In the genomic region with DNA sequence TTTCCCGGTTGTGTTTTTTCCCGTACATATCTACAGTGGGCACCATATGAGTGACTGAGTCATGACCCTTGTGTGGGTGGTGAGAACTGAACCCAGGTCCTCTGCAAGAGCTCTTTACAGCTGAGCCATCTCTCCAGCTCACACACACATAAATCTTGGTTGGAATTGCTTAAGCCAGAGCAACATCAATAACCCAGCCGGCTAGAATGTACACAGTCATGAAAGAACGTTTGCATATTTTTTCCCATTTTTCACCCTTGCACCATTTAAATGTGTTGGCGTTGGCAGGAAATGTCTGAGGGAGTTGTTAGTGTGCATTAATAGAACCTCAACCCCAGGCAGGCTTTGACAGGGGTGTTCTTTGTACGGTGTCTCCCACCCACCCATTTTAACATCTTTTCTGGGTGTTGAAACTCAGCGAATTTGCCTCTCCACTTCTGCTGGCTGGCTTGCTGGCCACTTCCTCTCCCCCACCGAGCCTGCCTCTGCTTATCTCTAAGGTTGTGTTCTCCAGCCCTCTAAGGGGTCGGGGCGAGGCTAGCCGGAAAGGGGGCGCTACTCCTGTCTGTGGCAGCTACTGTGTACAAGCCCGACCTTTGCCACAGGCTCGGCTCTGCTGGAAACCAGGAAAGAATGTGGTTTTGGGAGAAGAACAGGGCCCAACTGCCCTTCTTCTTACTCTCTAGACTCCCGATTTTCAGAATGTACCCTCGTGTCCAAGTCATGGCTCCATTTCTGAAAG, we compare ENCODE assay signal across 18 mouse cellular contexts. TPM values are rescaled to one million over a fixed set of nuclear protein-coding genes. Genes with fewer than 3 reads are reported as not detected.
DNase-seq lines count a peak whose midpoint lies in the region; ATAC-seq and TF ChIP-seq lines count a peak whose summit lies in the region.
"Had no signal": no experiment of that assay in that cellular context is flagged by ENCODE, and none has a peak within 500 bp of the region (broad histone marks: within the 10 kb centered on the region; RNA-seq: fewer than 3 reads in every experiment).

No protein-coding gene starts in this region.

- no peak for ATAC-seq in liver, embryonic 11.5 days (replicated peaks; ENCODE audit: low FRiP score)
- no peak for ATAC-seq in liver, embryonic 12.5 days
- 0 out of 2 replicates have a peak, but pooled peaks have one; percentile 9 for ATAC-seq in stomach, postnatal 0 days (ENCODE audit: low FRiP score, low TSS enrichment)
- ATAC-seq: activated CD4-positive, CD25-positive, alpha-beta regulatory T cell, adult 4 months; midbrain, embryonic 16.5 days had no signal

- no peak overlapping the region for H3K9ac ChIP-seq in liver, embryonic 11.5 days (ENCODE audit: low read depth, low read length)
- H3K9ac ChIP-seq in liver, embryonic 12.5 days = no peak overlapping the region
- H3K9ac ChIP-seq in stomach, postnatal 0 days (ENCODE audit: low read length) = no peak overlapping the region
- H3K9ac ChIP-seq: hindbrain, embryonic 15.5 days; limb, embryonic 13.5 days had no signal

- no peaks in the 10 kb centered on the region for H3K36me3 ChIP-seq in liver, embryonic 11.5 days (ENCODE audit: control insufficient read depth, insufficient read depth, low read length)
- no peaks in the 10 kb centered on the region for H3K36me3 ChIP-seq in liver, embryonic 12.5 days
- H3K36me3 ChIP-seq in stomach, postnatal 0 days (ENCODE audit: control insufficient read depth, insufficient read depth, low read length) = no peaks in the 10 kb centered on the region
- H3K36me3 ChIP-seq: hindbrain, embryonic 15.5 days; limb, embryonic 13.5 days had no signal

- peaks cover 38% of the 10 kb centered on the region for H3K27me3 ChIP-seq in liver, embryonic 11.5 days (replicated peaks; ENCODE audit: control insufficient read depth, insufficient read depth, low read length)
- peaks cover 46% of the 10 kb centered on the region for H3K27me3 ChIP-seq in liver, embryonic 12.5 days (replicated peaks)
- H3K27me3 ChIP-seq in stomach, postnatal 0 days (ENCODE audit: control insufficient read depth, insufficient read depth, low read length) = no peaks in the 10 kb centered on the region; the same call in 1 of the 2 replicates

- H3K27ac ChIP-seq in liver, embryonic 11.5 days (ENCODE audit: low read depth, low read length) = no peak overlapping the region
- H3K27ac ChIP-seq in liver, embryonic 12.5 days = no peak overlapping the region
- H3K27ac ChIP-seq in stomach, postnatal 0 days (replicated peaks) = peak overlapping the region; percentile 50; the same call in 1 of the 2 replicates
- H3K27ac ChIP-seq: hindbrain, embryonic 15.5 days; kidney, postnatal 0 days; limb, embryonic 13.5 days had no signal

- no peaks in the 10 kb centered on the region for H3K9me3 ChIP-seq in liver, embryonic 11.5 days (ENCODE audit: control insufficient read depth, low read length)
- no peaks in the 10 kb centered on the region for H3K9me3 ChIP-seq in liver, embryonic 12.5 days (replicated peaks)
- no peaks in the 10 kb centered on the region for H3K9me3 ChIP-seq in stomach, postnatal 0 days (ENCODE audit: control insufficient read depth, low read length)
- H3K9me3 ChIP-seq: hindbrain, embryonic 15.5 days; limb, embryonic 13.5 days had no signal

- H3K4me1 ChIP-seq in liver, embryonic 11.5 days (replicated peaks; ENCODE audit: control insufficient read depth, insufficient read depth, low read length) = peaks cover 14% of the 10 kb centered on the region
- peaks cover 20% of the 10 kb centered on the region for H3K4me1 ChIP-seq in liver, embryonic 12.5 days
- no peaks in the 10 kb centered on the region for H3K4me1 ChIP-seq in stomach, postnatal 0 days (replicated peaks; ENCODE audit: control insufficient read depth, insufficient read depth)
- H3K4me1 ChIP-seq: hindbrain, embryonic 15.5 days had no signal

- TF ChIP-seq EP300 in stomach, postnatal 0 days (optimal IDR thresholded peaks at IDR 0.05) = no peak

- WGBS in liver, embryonic 11.5 days = 19% methylated on average over 16 of the region's 16 CpGs
- 10% methylated on average over 16 of the region's 16 CpGs for WGBS in liver, embryonic 12.5 days (ENCODE audit: insufficient replicate concordance)
- WGBS in stomach, postnatal 0 days = 15% methylated on average over 16 of the region's 16 CpGs

- TF ChIP-seq CTCF in stomach, postnatal 0 days (IDR thresholded peaks at IDR 0.05; ENCODE audit: low read depth) = no peak

- intact Hi-C loops in left cerebral cortex, postnatal 25 days (cut with DNase I) = loop anchor here (2.0 kb wide), 1 partner anchor 351 kb away; no protein-coding TSS in a partner anchor

- peak overlapping the region; percentile 46 for H3K4me2 ChIP-seq in liver, embryonic 11.5 days
- H3K4me2 ChIP-seq in liver, embryonic 12.5 days = peak overlapping the region; percentile 34
- H3K4me2 ChIP-seq in stomach, postnatal 0 days (replicated peaks; ENCODE audit: low read depth) = 0 out of 2 replicates have a peak overlapping the region, but pooled peaks have one; percentile 9
- H3K4me2 ChIP-seq: hindbrain, embryonic 15.5 days; limb, embryonic 13.5 days had no signal

- DNase-seq in liver, embryonic 11.5 days (ENCODE audit: low spot score) = no peak
- no peak for DNase-seq in liver
- peak; percentile 67 for DNase-seq in adipocyte (ENCODE audit: low spot score)
- DNase-seq in stomach, postnatal 0 days (ENCODE audit: low spot score) = no peak
- no peak for DNase-seq in lung, postnatal 14 days
- no peak for DNase-seq in left cerebral cortex, postnatal 25 days (ENCODE audit: low spot score in 2 of 2)
- no peak for DNase-seq in retina, embryonic 14.5 days (ENCODE audit: low spot score)
- DNase-seq: cerebellum, adult 11 months; lung, postnatal 4 days; right cerebral cortex, postnatal 25 days had no signal

- H3K4me3 ChIP-seq in liver, embryonic 11.5 days (ENCODE audit: low read depth, low read length) = 0 out of 2 replicates have a peak overlapping the region, but pooled peaks have one; percentile 3
- H3K4me3 ChIP-seq in liver, embryonic 12.5 days = no peak overlapping the region
- no peak overlapping the region for H3K4me3 ChIP-seq in stomach, postnatal 0 days (ENCODE audit: low read depth, low read length)
- H3K4me3 ChIP-seq: hindbrain, embryonic 15.5 days; limb, embryonic 13.5 days had no signal

RNA-seq across cellular contexts. Expression of a gene that starts 15.1 kb away (rescaled TPM):
- polyA plus RNA-seq in liver, embryonic 11.5 days (2014; fragmentation: Nextera tagmentation; extraction: Ambion mirVana) = 0.14 TPM in 1 of 2 replicates, not detected in the other
- not detected in 2 replicates for polyA plus RNA-seq in liver, embryonic 12.5 days (2016; fragmentation: Nextera tagmentation; extraction: Ambion mirVana)
- polyA plus RNA-seq in stomach, postnatal 0 days (2015; fragmentation: Nextera tagmentation; extraction: Ambion mirVana) = 0.05 and 0.06 TPM in 2 replicates
- not detected for total RNA-seq in left cerebral cortex, postnatal 25 days (2021)
- total RNA-seq: layer of hippocampus, postnatal 14 days; neutrophil, adult 5-6 weeks had no signal
- polyA plus RNA-seq: activated CD4-positive, CD25-positive, alpha-beta regulatory T cell, adult 4 months; hindbrain, embryonic 15.5 days; kidney, postnatal 0 days; midbrain, embryonic 16.5 days had no signal

RNA-seq across cellular contexts. Expression of a gene that starts 22.2 kb away (rescaled TPM):
- 0.47 and 0.94 TPM in 2 replicates for polyA plus RNA-seq in liver, embryonic 11.5 days (2014; fragmentation: Nextera tagmentation; extraction: Ambion mirVana)
- polyA plus RNA-seq in liver, embryonic 12.5 days (2016; fragmentation: Nextera tagmentation; extraction: Ambion mirVana) = 0.06 and 0.25 TPM in 2 replicates
- 3.0 and 3.6 TPM in 2 replicates for polyA plus RNA-seq in stomach, postnatal 0 days (2015; fragmentation: Nextera tagmentation; extraction: Ambion mirVana)
- total RNA-seq in left cerebral cortex, postnatal 25 days (2021) = not detected
- total RNA-seq: layer of hippocampus, postnatal 14 days; neutrophil, adult 5-6 weeks had no signal
- polyA plus RNA-seq: activated CD4-positive, CD25-positive, alpha-beta regulatory T cell, adult 4 months; hindbrain, embryonic 15.5 days; kidney, postnatal 0 days; limb, embryonic 13.5 days; midbrain, embryonic 16.5 days had no signal

RNA-seq across cellular contexts. Expression of a gene that starts 30.3 kb away (rescaled TPM):
- 0.49 and 0.53 TPM in 2 replicates for polyA plus RNA-seq in liver, embryonic 11.5 days (2014; fragmentation: Nextera tagmentation; extraction: Ambion mirVana)
- 0.21 TPM in 1 of 2 replicates, not detected in the other for polyA plus RNA-seq in liver, embryonic 12.5 days (2016; fragmentation: Nextera tagmentation; extraction: Ambion mirVana)
- polyA plus RNA-seq in stomach, postnatal 0 days (2015; fragmentation: Nextera tagmentation; extraction: Ambion mirVana) = not detected in 2 replicates
- total RNA-seq in left cerebral cortex, postnatal 25 days (2021) = not detected
- total RNA-seq: layer of hippocampus, postnatal 14 days; neutrophil, adult 5-6 weeks had no signal
- polyA plus RNA-seq: activated CD4-positive, CD25-positive, alpha-beta regulatory T cell, adult 4 months; hindbrain, embryonic 15.5 days; kidney, postnatal 0 days; limb, embryonic 13.5 days; midbrain, embryonic 16.5 days had no signal
